Mouse (Mus musculus): ENCODE measurements around the gene Epyc. TPM values are rescaled to one million over a fixed set of nuclear protein-coding genes. Genes with fewer than 3 reads are reported as not detected.

Gene Epyc
- polyA plus RNA-seq (2012; rRNA removed), result 0.04 TPM in 1 of 2 replicates, not detected in the other

- no peak for DNase-seq (ENCODE audit: extremely low spot score in 1 of 2, low spot score in 1 of 2)
These were observed at the start of gene Epyc for GRCm38 (mm10) chr10:97643768-97644167. Gene Epyc, plus strand, starts transcription at chr10:97644068.

- DNase-seq (ENCODE audit: extremely low spot score in 1 of 2, low spot score in 1 of 2), result no peak
These were observed 48.2 kb upstream of the Epyc start for GRCm38 (mm10) chr10:97595680-97596079.

GRCm38 (mm10) chr10:97601744-97602143, 42.1 kb upstream of the Epyc start:
- DNase-seq (ENCODE audit: extremely low spot score in 1 of 2, low spot score in 1 of 2), result no peak

GRCm38 (mm10) chr10:97603256-97603655, 40.6 kb upstream of the Epyc start:
- no peak for DNase-seq (ENCODE audit: extremely low spot score in 1 of 2, low spot score in 1 of 2)

DNA sequence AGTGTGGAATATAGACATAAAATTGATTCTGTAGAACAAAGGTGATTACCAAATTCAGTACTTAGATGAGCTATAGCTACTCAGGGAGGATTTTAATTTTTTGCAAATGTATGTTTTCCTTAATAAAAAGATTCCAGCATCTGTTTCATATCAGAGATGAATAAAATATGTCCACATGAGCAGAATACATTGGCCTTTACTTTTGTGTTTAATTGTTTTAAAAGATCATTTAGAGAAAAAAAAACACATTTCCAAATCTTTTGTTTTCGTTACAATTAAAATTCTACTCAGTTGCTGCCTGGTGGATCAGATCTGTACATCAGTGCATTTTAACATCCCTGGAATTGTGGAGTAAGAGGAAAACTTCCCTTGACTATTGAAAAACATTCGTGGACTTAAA, 37.3 kb upstream of the Epyc start, which contains the start of gene Kera:
Kera (plus strand) TSS at position 301 of the 400 bp plus-strand sequence.
- DNase-seq (ENCODE audit: extremely low spot score in 1 of 2, low spot score in 1 of 2), result no peak

- no peak for DNase-seq (ENCODE audit: extremely low spot score in 1 of 2, low spot score in 1 of 2)
These were observed 21.5 kb upstream of the Epyc start for GRCm38 (mm10) chr10:97622328-97622727.

DNA sequence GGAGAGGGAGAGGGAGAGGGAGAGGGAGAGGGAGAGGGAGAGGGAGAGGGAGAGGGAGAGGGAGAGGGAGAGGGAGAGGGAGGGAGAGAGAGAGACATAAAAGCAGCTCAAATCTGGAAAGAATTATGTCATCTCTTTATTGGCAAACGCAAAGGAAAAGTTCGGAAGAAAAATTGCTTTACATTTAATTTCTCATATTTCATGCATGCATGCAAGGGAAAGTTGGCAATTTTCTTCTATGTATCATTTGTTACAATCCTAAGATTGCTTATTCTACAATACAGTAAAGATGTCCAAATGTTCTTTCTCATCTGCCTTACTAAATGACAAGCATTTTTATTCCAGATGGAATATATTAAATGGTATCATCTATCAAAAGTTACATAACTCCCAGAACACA, 19.5 kb upstream of the Epyc start:
- no peak for DNase-seq (ENCODE audit: extremely low spot score in 1 of 2, low spot score in 1 of 2)

DNA sequence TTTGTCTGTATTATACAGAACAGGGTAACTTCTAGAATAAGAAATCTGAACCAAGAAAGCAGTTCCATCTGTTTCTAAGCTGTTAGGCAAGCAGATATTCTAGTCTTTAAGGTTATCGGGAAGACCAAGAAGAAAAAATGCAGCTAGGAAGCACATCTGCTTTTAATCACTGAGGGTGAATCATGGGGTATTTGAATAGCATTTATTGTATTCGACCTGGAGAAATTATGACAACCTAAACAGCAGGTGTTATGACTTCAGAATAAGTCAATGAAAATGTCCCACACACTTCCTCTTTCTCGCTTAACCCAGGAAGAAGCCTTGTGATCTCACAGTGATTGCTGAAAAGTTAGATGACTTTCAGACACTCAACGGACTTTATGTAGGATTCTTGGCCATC, 18.8 kb upstream of the Epyc start:
- DNase-seq (ENCODE audit: extremely low spot score in 1 of 2, low spot score in 1 of 2), result no peak

GRCm38 (mm10) chr10:97626543-97626942, 17.3 kb upstream of the Epyc start:
- DNase-seq (ENCODE audit: extremely low spot score in 1 of 2, low spot score in 1 of 2), result no peak

DNA sequence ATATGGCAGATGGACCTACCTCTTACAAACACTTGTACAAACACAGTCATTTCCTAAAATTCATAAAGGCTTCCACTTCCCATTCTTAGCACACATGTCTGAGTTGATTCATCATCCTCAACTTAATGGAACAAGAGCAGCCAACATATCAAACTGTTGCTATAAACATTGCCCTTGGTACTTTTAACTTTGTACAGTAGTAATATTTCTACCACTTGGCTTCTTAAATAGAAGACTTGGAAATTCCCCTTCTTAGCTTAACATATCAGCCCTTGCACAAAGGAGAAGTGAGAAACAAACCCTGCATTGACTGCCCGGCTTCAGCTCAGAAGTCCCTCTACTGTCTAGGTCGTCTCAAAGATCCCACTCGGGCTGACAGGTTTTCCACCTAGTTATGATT, 12.8 kb upstream of the Epyc start:
- DNase-seq (ENCODE audit: extremely low spot score in 1 of 2, low spot score in 1 of 2), result no peak

GRCm38 (mm10) chr10:97641926-97642325, 1.9 kb upstream of the Epyc start:
- DNase-seq (ENCODE audit: extremely low spot score in 1 of 2, low spot score in 1 of 2), result no peak

DNA sequence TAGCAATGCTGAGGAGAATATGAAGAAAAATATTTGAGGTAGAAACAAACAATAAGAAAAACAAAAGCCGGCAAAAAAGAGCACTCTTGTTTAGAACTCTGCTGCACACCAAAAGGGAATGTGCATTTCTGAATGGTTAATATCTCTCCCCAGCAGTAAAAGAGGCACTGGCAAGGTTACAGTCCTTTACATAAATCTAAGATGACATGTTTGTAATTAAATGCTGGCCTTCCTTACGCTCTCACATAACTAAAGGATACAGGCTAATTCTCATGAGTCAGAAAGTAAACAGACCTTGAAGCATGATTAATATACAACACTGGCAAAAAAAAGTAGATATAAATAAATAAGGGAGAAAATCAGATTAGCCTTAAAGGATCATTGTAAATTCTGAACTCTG, 6.5 kb downstream of the Epyc start:
- no peak for DNase-seq (ENCODE audit: extremely low spot score in 1 of 2, low spot score in 1 of 2)

DNA sequence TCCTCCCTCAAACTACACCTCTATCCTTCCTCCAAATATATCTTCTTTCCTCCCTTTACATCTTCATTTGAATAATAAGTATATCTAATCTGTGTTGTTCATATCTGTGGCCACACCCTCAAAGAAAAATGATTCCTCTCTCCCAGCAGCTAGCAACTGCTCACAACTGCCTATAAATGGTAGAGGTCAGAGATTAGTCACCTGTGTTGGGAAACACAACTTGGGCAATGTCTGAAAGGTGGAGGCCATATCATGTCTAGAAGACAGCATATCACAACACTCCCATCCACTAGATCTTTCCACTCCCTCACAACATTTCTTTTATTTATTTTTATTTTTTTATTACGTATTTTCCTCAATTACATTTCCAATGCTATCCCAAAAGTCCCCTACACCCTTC, 15.6 kb downstream of the Epyc start:
- no peak for DNase-seq (ENCODE audit: extremely low spot score in 1 of 2, low spot score in 1 of 2)

DNA sequence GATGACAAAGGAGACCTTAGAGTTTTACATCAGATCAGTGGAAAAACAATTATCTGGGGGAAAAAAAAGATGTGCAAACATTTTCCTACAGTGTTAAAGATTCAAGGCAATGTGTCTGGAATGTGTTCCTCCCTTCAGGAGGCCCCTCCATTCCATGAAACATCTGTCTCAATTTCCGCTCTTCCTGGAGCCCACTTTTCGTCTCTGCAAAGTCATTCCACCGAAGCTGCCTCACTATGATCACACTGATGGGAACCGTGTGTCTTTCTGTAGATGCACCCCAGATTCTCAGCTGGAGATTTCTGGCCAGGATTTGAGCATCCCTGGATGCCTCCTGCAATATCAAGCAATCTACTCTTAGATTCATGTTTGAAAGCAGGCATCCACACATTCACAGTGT, 24.8 kb downstream of the Epyc start:
- DNase-seq (ENCODE audit: extremely low spot score in 1 of 2, low spot score in 1 of 2), result no peak

GRCm38 (mm10) chr10:97670202-97670601, 26.3 kb downstream of the Epyc start:
- DNase-seq (ENCODE audit: extremely low spot score in 1 of 2, low spot score in 1 of 2), result peak in 1 of 2 experiments; percentile 47

DNA sequence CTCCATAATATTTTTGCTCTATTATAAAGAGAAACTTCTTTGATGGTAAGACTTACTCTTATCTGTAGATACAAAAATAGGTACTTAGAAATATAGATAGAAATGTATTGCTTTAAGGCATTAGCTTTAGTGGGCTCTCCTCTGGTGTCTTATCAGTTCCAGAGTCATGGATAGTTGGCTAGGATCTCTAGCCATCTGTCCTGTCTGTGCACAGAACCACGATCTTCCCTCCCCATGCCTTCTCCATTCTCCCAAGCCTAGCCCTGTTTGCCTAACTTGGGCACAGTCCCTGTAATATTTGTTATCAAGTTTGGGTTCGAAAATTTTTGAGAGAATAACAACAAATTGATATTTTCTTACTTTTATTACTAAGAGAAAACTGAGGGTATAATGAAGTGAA, 29.4 kb downstream of the Epyc start:
- no peak for DNase-seq (ENCODE audit: extremely low spot score in 1 of 2, low spot score in 1 of 2)

- DNase-seq (ENCODE audit: extremely low spot score in 1 of 2, low spot score in 1 of 2), result no peak
These were observed 39.1 kb downstream of the Epyc start for GRCm38 (mm10) chr10:97682981-97683380.

- DNase-seq (ENCODE audit: extremely low spot score in 1 of 2, low spot score in 1 of 2), result no peak
These were observed 43.3 kb downstream of the Epyc start for GRCm38 (mm10) chr10:97687198-97687597.

- DNase-seq (ENCODE audit: extremely low spot score in 1 of 2, low spot score in 1 of 2), result peak in 1 of 2 experiments; percentile 51
These were observed 45.6 kb downstream of the Epyc start for GRCm38 (mm10) chr10:97689425-97689824.

DNA sequence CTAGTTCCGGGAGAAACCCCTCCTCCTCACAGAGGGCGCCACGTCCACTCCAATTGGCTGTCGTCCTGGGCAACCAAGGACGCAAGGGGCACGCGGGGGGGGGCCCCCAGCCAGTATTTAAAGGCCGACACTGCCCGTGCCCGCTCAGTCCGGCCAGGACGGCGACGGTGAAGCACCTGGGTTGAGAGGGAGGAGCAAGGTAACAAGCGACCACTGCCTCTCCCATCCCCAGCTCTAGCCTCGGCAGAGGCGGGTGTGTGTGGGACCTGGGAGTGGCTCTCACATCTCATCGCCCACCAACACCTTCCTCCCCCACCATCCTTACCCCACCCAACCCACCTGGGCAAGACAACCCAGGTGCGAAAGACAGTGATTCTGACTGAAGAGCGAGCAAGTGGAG, 49.0 kb downstream of the Epyc start, which contains the start of gene Ccer1:
Ccer1 (plus strand) TSS at position 147 of the 400 bp plus-strand sequence.
- DNase-seq (ENCODE audit: extremely low spot score in 1 of 2, low spot score in 1 of 2), result no peak

DNA sequence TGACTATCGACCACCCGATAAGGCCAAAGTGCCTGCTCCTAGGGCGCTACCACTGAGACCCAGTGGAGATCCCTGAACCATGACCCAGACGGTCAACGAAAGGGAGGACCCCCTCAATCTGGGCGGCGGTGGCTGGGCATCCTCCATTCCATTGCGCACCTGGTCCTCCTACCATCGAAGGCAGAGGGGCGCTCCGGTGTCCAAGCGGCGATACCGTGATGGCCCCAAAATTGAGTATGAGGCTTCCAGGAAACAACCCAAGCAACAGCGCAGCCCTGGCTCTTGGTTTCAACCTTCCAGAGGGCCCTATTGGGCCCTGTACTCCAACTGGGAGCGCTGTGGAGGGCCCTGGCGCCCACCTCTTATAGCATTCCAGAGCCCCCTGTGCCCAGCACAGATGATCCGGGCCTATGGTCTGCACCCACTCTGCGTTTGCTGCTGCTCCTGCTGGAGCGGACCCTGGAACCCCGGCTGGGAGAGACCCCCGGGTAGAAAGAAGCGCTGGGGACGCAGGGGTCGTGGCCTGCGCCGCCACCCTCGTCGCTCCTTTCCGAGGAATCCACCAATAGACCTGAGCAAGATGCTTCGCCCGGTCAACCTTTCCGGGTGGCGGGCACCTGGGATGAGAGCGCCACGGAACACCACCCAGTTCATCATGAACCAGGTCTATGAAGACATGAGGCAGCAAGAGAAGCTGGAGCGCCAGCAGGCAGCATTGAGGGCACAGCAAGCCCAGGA, 49.7 kb downstream of the Epyc start:
- DNase-seq (ENCODE audit: extremely low spot score in 1 of 2, low spot score in 1 of 2), result no peak

DNA sequence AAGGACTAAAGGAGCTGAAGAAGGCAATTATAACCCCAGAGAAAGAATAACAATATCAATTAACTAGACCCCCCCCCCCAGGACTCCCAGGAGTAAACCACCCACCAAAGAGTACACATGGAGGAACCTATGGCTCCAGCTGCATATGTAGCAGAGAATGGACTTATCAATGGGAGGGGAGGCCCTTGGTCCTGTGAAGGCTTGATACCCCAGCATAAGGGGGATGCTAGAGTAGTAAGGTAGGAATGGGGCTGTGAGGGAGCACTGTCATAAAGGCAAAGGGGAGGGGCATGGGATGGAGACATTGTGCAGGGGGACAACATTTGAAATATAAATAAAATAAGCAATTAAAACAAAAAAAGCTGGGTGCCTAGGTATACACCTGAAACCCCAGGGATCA, 58.5 kb downstream of the Epyc start:
- no peak for DNase-seq (ENCODE audit: extremely low spot score in 1 of 2, low spot score in 1 of 2)

DNA sequence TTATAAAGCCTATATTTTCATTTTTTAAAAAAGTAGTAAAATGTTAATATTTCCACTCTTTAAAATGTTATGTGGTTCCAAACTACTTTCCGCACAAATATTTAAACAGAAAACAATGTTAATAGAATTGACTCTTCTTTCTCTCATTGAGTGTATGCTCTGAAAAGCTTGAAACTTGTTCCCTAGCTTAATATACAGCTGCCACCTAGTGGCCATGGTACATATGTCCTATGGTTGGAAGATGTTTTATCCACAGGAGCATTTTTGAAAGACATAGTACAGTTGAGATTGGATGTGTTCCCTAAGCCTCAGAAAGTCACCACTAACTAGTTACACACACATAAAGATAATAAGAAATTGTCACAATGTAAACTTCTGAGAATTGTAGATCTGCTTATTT, 60.7 kb downstream of the Epyc start:
- DNase-seq (ENCODE audit: extremely low spot score in 1 of 2, low spot score in 1 of 2), result peak in 1 of 2 experiments; percentile 48
